Mouse (Mus musculus): ENCODE measurements around the gene Dok1.

- TF ChIP-seq EP300 (IDR thresholded peaks at IDR 0.05; ENCODE audit: low read depth) (no peak), CTCF (IDR thresholded peaks at IDR 0.05; ENCODE audit: low read depth) (no peak)
These were observed 8.1 kb downstream of the Dok1 start for GRCm38 (mm10) chr6:83025221-83025620.
